Mouse (Mus musculus): ENCODE data around the gene Eps15. TPM values are rescaled to one million over a fixed set of nuclear protein-coding genes. Genes with fewer than 3 reads are reported as not detected.

Eps15 gene
- polyA plus RNA-seq, 1 experiment, result 83.9 TPM

DNA sequence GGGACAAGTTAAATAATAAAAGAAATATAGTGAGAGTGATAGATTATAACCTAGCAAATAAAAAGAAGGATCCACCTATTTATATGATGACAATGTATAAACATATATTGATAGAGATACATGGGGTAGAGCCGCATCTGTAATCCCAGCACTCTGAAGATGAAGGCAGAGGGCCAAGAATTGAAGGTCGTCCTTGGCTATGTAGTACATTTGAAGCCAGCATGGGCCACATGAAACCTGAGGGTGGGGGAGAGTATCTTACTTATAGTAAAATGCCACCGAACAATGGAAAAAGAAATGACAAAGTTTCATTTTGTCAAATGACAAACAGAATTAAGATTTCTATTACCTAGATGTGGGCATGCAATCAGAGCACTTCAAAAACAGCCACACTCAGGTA is 14.0 kb upstream of the Eps15 start:
- TF ChIP-seq POLR2A (IDR thresholded peaks at IDR 0.05; ENCODE audit: low read depth, low read length), result no peak
- no peak for TF ChIP-seq CTCF (IDR thresholded peaks at IDR 0.05; ENCODE audit: borderline replicate concordance, insufficient read depth, low read length)
- Histone ChIP-seq H3K4me1 (ENCODE audit: control insufficient read depth, insufficient read depth, low read length) (no peaks in the 10 kb centered on the region), H3K4me3 (ENCODE audit: insufficient read depth, low read length) (no peak overlapping the region), H3K27ac (ENCODE audit: insufficient read depth, low read length) (no peak overlapping the region)

DNA sequence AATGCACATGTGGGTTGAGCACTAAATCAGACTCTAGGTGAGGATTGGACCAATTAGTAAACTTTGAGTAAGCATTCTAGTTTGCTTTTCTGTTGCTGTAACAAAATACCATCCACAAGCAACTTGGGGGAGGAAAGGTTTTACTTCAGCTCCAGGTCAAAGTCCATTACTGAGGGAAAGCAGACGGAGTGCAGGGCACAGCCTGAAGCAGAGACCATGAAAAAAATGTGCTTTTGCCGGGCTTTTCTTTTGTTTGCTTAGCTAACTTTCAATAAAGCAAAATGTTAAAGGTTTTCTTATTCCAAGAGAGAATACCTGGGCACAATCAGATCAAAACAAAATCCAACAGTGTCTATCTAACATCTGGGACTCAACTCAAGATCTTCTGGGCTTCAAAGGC is 13.3 kb upstream of the Eps15 start:
- Histone ChIP-seq H3K27ac (ENCODE audit: insufficient read depth, low read length) (no peak overlapping the region), H3K4me1 (ENCODE audit: control insufficient read depth, insufficient read depth, low read length) (no peaks in the 10 kb centered on the region), H3K4me3 (ENCODE audit: insufficient read depth, low read length) (no peak overlapping the region)
- TF ChIP-seq CTCF (IDR thresholded peaks at IDR 0.05; ENCODE audit: borderline replicate concordance, insufficient read depth, low read length), result no peak

DNA sequence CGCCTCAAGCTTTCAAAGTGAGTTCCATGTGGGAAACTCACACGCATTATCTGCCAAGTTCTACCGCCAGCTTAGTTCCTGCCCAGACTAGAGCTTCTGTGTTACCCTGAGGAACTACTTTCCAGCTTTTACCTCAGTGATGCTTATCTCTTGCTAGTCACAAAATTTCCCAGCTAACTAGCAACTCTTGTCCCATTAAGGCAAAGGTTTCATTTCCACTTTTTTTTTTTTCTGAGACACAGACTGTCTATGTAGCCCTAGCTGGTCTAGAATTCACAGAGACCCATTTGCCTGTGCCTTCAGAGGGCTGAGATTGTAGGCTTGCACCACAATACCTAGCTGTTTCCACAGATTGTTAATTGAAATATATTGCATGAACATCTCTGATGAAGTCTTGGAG is 12.6 kb upstream of the Eps15 start:
- Histone ChIP-seq H3K27ac (ENCODE audit: insufficient read depth, low read length) (no peak overlapping the region), H3K4me1 (ENCODE audit: control insufficient read depth, insufficient read depth, low read length) (no peaks in the 10 kb centered on the region), H3K4me3 (ENCODE audit: insufficient read depth, low read length) (no peak overlapping the region)
- TF ChIP-seq CTCF (IDR thresholded peaks at IDR 0.05; ENCODE audit: borderline replicate concordance, insufficient read depth, low read length), result no peak
- TF ChIP-seq POLR2A (IDR thresholded peaks at IDR 0.05; ENCODE audit: low read depth, low read length), result no peak

GRCm38 (mm10) chr4:109268903-109269302 is 11.2 kb upstream of the Eps15 start:
- no peak for TF ChIP-seq CTCF (IDR thresholded peaks at IDR 0.05; ENCODE audit: borderline replicate concordance, insufficient read depth, low read length)
- no peak for TF ChIP-seq POLR2A (IDR thresholded peaks at IDR 0.05; ENCODE audit: low read depth, low read length)
- H3K4me3 ChIP-seq (ENCODE audit: insufficient read depth, low read length), result no peak overlapping the region

GRCm38 (mm10) chr4:109271803-109272202 is 8.3 kb upstream of the Eps15 start:
- Histone ChIP-seq H3K4me1 (ENCODE audit: control insufficient read depth, insufficient read depth, low read length) (no peaks in the 10 kb centered on the region), H3K4me3 (ENCODE audit: insufficient read depth, low read length) (no peak overlapping the region)
- TF ChIP-seq POLR2A (IDR thresholded peaks at IDR 0.05; ENCODE audit: low read depth, low read length) (no peak), CTCF (IDR thresholded peaks at IDR 0.05; ENCODE audit: borderline replicate concordance, insufficient read depth, low read length) (no peak)

More at GRCm38 (mm10) chr4:109268903-109269302, 11.2 kb upstream of the Eps15 start:
- no peak overlapping the region for H3K27ac ChIP-seq (ENCODE audit: insufficient read depth, low read length)
- H3K4me1 ChIP-seq (ENCODE audit: control insufficient read depth, insufficient read depth, low read length), result no peaks in the 10 kb centered on the region

DNA sequence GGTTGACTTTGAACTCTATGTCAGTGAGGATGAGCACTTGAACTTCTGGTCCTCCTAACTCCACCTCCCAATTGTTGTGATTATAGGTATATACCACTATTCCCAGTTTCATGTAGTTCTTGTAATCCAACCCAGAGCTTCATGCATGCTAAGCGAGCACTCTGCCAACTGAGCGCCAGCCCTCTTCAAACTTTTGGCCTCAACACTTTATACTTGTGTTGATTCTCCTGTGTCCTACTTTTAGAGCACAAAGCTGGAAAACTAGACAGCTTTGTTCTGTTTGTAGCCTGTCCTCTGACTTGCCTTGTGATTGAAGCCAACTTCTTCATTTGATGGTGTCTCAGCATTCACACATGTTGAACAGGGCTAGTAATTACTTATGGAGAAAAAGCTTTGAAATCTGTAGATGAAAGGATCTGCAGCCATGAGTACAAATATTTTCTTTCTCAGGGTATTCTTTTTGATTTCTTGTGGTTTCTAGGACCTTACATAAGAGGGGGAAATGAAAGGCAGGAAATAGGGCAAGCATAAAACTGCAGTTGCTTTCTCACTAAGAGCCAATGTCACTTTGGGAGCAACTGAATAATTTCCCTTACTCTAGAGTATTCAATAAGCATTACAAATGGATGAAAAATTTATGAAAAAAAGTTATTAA is 6.4 kb upstream of the Eps15 start:
- H3K4me3 ChIP-seq (ENCODE audit: insufficient read depth, low read length), result no peak overlapping the region
- no peak overlapping the region for H3K27ac ChIP-seq (ENCODE audit: insufficient read depth, low read length)
- H3K4me1 ChIP-seq (ENCODE audit: control insufficient read depth, insufficient read depth, low read length), result no peaks in the 10 kb centered on the region
- TF ChIP-seq POLR2A (IDR thresholded peaks at IDR 0.05; ENCODE audit: low read depth, low read length), result no peak
- TF ChIP-seq CTCF (IDR thresholded peaks at IDR 0.05; ENCODE audit: borderline replicate concordance, insufficient read depth, low read length), result no peak

More at GRCm38 (mm10) chr4:109271803-109272202, 8.3 kb upstream of the Eps15 start:
- no peak overlapping the region for H3K27ac ChIP-seq (ENCODE audit: insufficient read depth, low read length)

DNA sequence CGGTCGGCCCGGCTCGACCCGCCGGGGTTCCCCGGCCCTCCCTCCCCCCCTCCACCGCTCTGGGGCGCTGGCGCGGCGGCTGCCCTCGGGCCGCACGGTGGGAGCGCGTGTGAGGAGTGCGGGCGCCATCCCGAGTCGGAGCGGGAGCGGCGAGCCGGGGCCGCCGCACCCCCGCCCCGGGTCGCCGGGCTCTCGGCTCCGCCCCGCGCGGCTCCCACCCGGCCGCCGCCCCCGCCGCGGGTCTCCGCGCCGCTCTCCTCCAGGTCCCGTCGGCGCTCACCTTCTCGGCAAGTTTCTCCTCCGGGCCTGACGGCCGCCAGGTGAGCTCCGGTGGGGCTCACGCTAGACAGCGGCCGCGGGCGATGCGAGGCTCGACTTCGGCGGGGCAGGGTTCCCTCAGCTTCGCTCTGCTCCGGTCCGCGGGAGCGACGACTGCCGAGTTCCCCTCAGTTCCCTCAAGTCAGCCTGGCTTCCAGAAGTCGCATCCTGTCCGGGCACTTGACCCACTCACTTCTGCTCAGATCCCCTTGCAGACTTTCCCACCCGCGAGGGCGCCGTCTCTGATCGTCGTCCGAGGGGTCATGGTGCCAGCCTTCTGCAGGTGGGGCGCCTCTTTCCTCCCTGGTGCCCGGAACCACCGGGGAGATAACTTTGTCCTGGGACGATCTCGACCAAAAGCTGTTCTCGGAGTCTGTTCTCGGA is 542 bp downstream of the Eps15 start:
- Histone ChIP-seq H3K27ac (ENCODE audit: insufficient read depth, low read length) (no peak overlapping the region), H3K4me1 (ENCODE audit: control insufficient read depth, insufficient read depth, low read length) (0 out of 2 replicates have a peak, but pooled peaks cover 3% of the 10 kb centered on the region), H3K4me3 (ENCODE audit: insufficient read depth, low read length) (peak overlapping the region; percentile 64)
- TF ChIP-seq CTCF (IDR thresholded peaks at IDR 0.05; ENCODE audit: borderline replicate concordance, insufficient read depth, low read length) (no peak), POLR2A (IDR thresholded peaks at IDR 0.05; ENCODE audit: low read depth, low read length) (no peak)

- no peak overlapping the region for H3K27ac ChIP-seq (ENCODE audit: insufficient read depth, low read length)
- peak overlapping the region; percentile 64 for H3K4me3 ChIP-seq (ENCODE audit: insufficient read depth, low read length)
- 0 out of 2 replicates have a peak, but pooled peaks cover 3% of the 10 kb centered on the region for H3K4me1 ChIP-seq (ENCODE audit: control insufficient read depth, insufficient read depth, low read length)
- no peak for TF ChIP-seq POLR2A (IDR thresholded peaks at IDR 0.05; ENCODE audit: low read depth, low read length)
- no peak for TF ChIP-seq CTCF (IDR thresholded peaks at IDR 0.05; ENCODE audit: borderline replicate concordance, insufficient read depth, low read length)
These were observed 1.1 kb downstream of the Eps15 start for GRCm38 (mm10) chr4:109281161-109281560.

DNA sequence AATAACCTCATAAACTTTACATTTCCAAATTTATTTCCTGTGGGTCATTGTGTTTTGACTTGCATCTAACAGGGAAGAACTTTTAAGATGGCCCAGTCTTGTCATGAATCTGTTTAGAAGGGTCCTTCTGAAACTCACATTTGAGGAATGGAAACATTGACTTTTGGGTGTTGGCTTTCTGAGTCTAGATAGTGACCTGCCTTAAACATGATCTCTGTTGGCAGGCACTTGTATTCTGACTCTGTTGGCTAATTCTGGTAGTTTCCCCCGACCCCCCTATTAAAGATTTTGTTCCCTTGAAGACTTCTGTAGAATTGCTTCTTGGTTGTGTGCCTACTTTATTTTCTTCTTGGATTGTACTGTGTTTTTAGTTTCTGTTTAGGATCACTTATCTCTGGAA is 1.9 kb downstream of the Eps15 start:
- H3K27ac ChIP-seq (ENCODE audit: insufficient read depth, low read length), result no peak overlapping the region
- H3K4me1 ChIP-seq (ENCODE audit: control insufficient read depth, insufficient read depth, low read length), result 0 out of 2 replicates have a peak, but pooled peaks cover 3% of the 10 kb centered on the region
- TF ChIP-seq POLR2A (IDR thresholded peaks at IDR 0.05; ENCODE audit: low read depth, low read length) (no peak), CTCF (IDR thresholded peaks at IDR 0.05; ENCODE audit: borderline replicate concordance, insufficient read depth, low read length) (no peak)
- no peak overlapping the region for H3K4me3 ChIP-seq (ENCODE audit: insufficient read depth, low read length)

- TF ChIP-seq POLR2A (IDR thresholded peaks at IDR 0.05; ENCODE audit: low read depth, low read length) (no peak), CTCF (IDR thresholded peaks at IDR 0.05; ENCODE audit: borderline replicate concordance, insufficient read depth, low read length) (no peak)
- H3K4me3 ChIP-seq (ENCODE audit: insufficient read depth, low read length), result no peak overlapping the region
- H3K27ac ChIP-seq (ENCODE audit: insufficient read depth, low read length), result no peak overlapping the region
- H3K4me1 ChIP-seq (ENCODE audit: control insufficient read depth, insufficient read depth, low read length), result no peaks in the 10 kb centered on the region
These were observed 14.6 kb downstream of the Eps15 start for GRCm38 (mm10) chr4:109294629-109295028.
